Mouse (Mus musculus): ENCODE data around the gene Nubp1.

Nubp1 gene

GRCm38 (mm10) chr16:10411764-10412746, at the start of gene Nubp1:
Nubp1 (plus strand) TSS chr16:10411948.
- peak; percentile 97 for DNase-seq

GRCm38 (mm10) chr16:10363061-10363460, 48.7 kb upstream of the Nubp1 start:
- no peak for DNase-seq

GRCm38 (mm10) chr16:10365796-10366195, 46.0 kb upstream of the Nubp1 start:
- DNase-seq: no peak

- DNase-seq: no peak
These were observed 45.2 kb upstream of the Nubp1 start for GRCm38 (mm10) chr16:10366240-10367217.

DNA sequence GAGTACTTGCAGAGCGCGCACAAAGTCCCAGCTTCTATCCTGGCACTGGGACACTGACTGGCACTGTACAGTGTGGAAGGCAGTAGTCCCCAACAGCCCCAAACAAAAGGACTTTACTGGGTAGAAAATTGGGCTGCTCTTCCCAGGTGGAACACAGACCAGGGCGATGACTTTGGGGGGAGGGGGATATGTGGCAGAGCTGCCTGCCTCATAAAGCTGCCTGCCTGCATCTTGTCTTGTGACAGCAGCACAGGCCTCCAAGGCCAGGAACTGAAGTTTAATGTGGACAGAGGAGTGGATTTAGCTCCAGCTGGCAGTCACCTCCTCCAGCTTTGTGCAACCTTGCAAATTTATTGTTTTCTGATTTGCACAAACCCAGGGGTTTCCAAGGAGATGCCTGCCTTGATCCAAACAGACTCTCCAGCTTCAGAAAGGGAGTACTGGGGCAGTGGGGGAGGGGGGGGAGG, 42.2 kb upstream of the Nubp1 start:
- no peak for DNase-seq

GRCm38 (mm10) chr16:10369996-10370395, 41.8 kb upstream of the Nubp1 start:
- no peak for DNase-seq

DNA sequence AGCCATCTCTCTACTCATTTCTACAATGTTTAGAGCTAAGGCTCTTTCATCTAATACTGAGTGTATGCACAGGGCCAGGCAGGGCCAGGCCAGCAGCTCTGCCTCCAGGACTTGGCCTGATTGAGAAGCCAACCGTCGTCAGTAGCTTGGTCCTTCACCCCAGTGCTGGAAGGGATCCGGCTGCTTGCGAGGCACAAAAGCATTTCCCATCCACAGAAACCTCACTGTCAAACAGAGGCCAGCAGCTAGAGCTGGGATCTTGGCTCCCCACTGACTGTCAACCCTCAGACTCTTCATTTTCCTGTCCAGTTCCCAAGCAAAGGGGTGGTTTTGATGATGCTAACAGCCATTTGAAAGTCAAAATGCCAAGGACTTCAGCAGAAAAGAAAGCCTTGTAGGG, 39.4 kb upstream of the Nubp1 start:
- DNase-seq: no peak

- DNase-seq: peak; percentile 42
These were observed 37.3 kb upstream of the Nubp1 start for GRCm38 (mm10) chr16:10374254-10375011.

- DNase-seq: no peak
These were observed 34.5 kb upstream of the Nubp1 start for GRCm38 (mm10) chr16:10377286-10377685.

DNA sequence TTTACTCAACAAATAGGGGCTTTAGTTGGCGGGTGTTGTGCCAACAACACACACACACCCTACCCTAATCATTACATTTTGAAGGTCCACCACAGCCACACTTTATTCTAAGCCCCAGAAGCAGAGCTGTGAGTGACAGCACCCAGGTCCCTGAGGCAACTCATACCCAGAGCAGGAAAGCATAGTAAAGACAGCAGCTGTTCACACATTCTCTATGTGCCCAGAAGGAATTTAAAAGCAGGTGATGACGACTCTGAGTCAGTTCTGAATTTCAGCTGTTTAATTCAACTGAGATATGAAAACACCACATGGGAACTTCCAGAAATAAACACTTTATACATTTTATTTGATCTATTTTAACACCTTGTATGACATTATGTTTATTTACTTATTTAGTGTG, 32.2 kb upstream of the Nubp1 start:
- no peak for DNase-seq

DNA sequence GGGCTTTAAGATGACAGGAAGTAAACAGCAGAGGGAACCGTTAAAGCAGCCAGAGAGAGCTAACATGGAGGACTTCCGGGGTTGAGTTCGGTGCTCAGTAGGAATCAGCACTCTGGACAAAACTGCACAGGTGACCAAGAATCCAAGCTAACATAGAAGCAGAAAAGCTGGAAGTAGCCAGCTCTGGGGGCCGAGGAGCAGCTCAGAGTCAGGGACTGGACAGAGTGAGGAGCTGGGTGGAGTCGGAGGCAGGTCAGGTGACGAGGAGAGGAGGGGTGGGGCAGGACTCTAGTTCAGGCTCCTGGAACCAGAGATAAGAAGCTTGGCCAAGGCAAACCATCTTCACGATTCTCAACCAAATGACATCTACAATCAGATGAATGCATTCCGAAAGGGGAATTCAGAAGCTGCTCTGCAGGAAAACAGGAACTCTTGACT, 27.7 kb upstream of the Nubp1 start:
- peak; percentile 27 for DNase-seq

DNA sequence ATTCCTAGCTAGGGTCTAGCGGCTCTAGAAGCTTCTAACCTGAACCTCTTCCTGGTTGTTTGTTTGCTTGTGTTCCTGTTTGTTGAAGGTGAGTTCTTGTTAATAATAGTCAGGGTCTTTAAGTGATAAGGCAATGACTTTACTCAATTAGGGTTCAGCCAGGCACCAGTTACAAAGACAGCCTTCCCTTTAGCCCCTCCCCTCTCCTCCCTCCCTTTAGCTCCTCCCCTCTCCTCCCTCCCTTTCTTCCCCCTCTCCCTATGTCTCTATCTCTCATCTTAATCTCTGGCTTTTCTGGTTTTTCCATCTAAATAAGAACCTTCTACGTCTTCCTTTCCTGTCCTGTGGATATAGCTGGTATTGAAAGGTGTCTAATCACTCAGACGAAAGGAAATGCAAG, 27.2 kb upstream of the Nubp1 start:
- DNase-seq: no peak

GRCm38 (mm10) chr16:10385261-10385660, 26.5 kb upstream of the Nubp1 start:
- DNase-seq: no peak

GRCm38 (mm10) chr16:10388634-10389365, 22.9 kb upstream of the Nubp1 start:
- no peak for DNase-seq

DNA sequence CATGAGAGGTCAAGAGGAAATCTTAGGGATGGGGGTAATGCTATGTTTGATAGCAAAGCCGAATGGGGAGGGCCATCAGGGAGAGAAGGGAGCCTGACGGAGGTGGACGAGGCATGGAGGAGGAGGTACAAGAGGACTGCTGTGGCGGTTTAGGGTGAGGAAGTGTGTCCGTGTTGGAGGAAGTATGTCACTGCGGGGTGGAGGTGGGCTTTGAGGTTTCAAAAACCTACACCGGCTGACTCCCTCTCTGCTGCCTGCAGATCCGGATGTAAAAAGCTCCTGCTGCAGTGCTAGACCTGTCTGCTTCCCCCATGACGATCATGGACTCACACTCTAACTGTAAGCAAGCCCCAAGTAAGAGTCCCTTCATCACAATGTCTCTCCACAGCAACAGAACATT, 19.2 kb upstream of the Nubp1 start:
- no peak for DNase-seq

- DNase-seq: peak; percentile 76
These were observed 16.8 kb upstream of the Nubp1 start, which contains the start of gene Tekt5 for GRCm38 (mm10) chr16:10394699-10395540. Tekt5 (minus strand) TSS chr16:10395490.

DNA sequence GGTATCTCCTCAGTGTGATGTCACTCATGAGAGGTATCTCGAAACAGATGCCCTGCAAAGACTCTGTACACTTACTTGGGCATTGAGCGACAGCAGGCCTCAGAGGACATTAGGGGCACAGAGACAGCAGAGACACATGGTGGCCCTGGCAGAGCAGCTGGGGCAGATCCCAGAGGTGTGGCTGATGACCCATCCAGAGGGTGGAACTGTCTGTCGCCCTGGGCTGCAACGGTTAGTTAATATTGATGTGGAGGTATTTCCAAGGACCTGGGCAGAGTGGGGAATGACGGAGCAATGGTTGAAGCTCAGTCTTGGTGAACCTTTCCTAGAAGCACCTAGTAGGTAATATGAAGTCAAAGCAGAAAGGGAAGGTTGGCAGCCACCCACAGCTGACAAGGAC, 13.0 kb upstream of the Nubp1 start:
- DNase-seq: no peak

- DNase-seq: peak; percentile 87
These were observed 12.6 kb upstream of the Nubp1 start for GRCm38 (mm10) chr16:10399160-10399559.

GRCm38 (mm10) chr16:10415976-10416375, 4.2 kb downstream of the Nubp1 start:
- peak; percentile 59 for DNase-seq

GRCm38 (mm10) chr16:10416866-10417265, 5.1 kb downstream of the Nubp1 start:
- no peak for DNase-seq
